Mouse (Mus musculus): ENCODE data around the gene Cpeb4. TPM values are rescaled to one million over a fixed set of nuclear protein-coding genes. Genes with fewer than 3 reads are reported as not detected.
"Not testable (repeated sequence)": the region's sequence is repeated elsewhere in the genome, so short reads cannot be mapped to it uniquely, and the experiment has no call there.

Cpeb4 gene
- polyA plus RNA-seq, 1 experiment from 2014 or later: 16.1 TPM

GRCm38 (mm10) chr11:31965256-31966134 is 93.5 kb downstream of the Cpeb4 start, which contains the start of gene 4930524B15Rik:
4930524B15Rik (plus strand) TSS chr11:31965592.
- H3K27me3 ChIP-seq: no peaks in the 10 kb centered on the region

GRCm38 (mm10) chr11:31974132-31974531 is 102.1 kb downstream of the Cpeb4 start:
- no peak overlapping the region for H3K9ac ChIP-seq
- H3K4me2 ChIP-seq: no peak overlapping the region
- H3K27ac ChIP-seq: no peak overlapping the region
- H3K4me1 ChIP-seq (replicated peaks): no peaks in the 10 kb centered on the region
- no peak overlapping the region for H3K4me3 ChIP-seq
- ATAC-seq (ENCODE audit: low FRiP score): no peak
- H3K27me3 ChIP-seq: no peaks in the 10 kb centered on the region
- no peaks in the 10 kb centered on the region for H3K9me3 ChIP-seq
- H3K36me3 ChIP-seq: no peaks in the 10 kb centered on the region
- 82% methylated on average over 4 of the region's 4 CpGs for WGBS

More at GRCm38 (mm10) chr11:31965256-31966134, 93.5 kb downstream of the Cpeb4 start, which contains the start of gene 4930524B15Rik:
- no peaks in the 10 kb centered on the region for H3K9me3 ChIP-seq
- peak within 1 kb of the TSS; percentile 66 for H3K9ac ChIP-seq
- WGBS: 48% methylated on average over 48 of the region's 49 CpGs
- peak within 1 kb of the TSS; percentile 53 for H3K4me2 ChIP-seq
- H3K36me3 ChIP-seq: no peaks in the 10 kb centered on the region
- peak within 1 kb of the TSS; percentile 31 for H3K4me3 ChIP-seq
- H3K27ac ChIP-seq: no peak within 1 kb of the TSS
- H3K4me1 ChIP-seq (replicated peaks): peaks cover 7% of the 10 kb centered on the region
- ATAC-seq (ENCODE audit: low FRiP score): peak; percentile 69

DNA sequence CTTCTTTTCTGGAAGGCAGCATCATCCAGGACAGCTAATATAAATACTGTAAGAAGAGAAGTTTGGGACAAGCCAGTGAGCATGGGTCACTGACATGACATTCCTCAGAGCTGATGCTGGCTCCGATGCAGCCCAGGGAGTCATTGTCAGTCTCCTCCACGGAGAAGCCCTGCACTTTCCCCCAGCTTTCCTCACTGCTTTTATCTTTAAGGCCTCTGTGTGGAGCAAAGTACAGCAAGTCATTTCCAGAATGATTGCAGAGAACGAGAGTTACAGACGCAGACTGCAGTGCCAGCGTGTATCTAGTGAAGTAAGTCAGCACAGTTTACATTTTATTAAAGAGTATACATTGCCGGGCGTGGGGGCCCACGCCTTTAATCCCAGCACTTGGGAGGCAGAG is 102.8 kb downstream of the Cpeb4 start:
- no peaks in the 10 kb centered on the region for H3K4me1 ChIP-seq (replicated peaks)
- H3K27ac ChIP-seq: no peak overlapping the region
- no peak overlapping the region for H3K4me2 ChIP-seq
- peaks cover 1% of the 10 kb centered on the region; the same call in 1 of the 2 replicates for H3K9me3 ChIP-seq
- 63% methylated on average over 8 of the region's 8 CpGs for WGBS
- H3K4me3 ChIP-seq: no peak overlapping the region
- no peaks in the 10 kb centered on the region for H3K36me3 ChIP-seq
- ATAC-seq (ENCODE audit: low FRiP score): no peak
- H3K9ac ChIP-seq: no peak overlapping the region
- no peaks in the 10 kb centered on the region for H3K27me3 ChIP-seq

GRCm38 (mm10) chr11:31975678-31976077 is 103.7 kb downstream of the Cpeb4 start:
- Histone ChIP-seq H3K4me3 (no peak overlapping the region), H3K36me3 (no peaks in the 10 kb centered on the region), H3K9me3 (peaks cover 7% of the 10 kb centered on the region; the same call in 1 of the 2 replicates), H3K27me3 (no peaks in the 10 kb centered on the region), H3K9ac (no peak overlapping the region), H3K4me1 (replicated peaks) (no peaks in the 10 kb centered on the region), H3K4me2 (no peak overlapping the region), H3K27ac (no peak overlapping the region)
- 89% methylated on average over 5 of the region's 5 CpGs for WGBS
- no peak for ATAC-seq (ENCODE audit: low FRiP score)

- no peak overlapping the region for H3K4me3 ChIP-seq
- H3K27me3 ChIP-seq: no peaks in the 10 kb centered on the region
- H3K4me1 ChIP-seq (replicated peaks): no peaks in the 10 kb centered on the region
- no peak overlapping the region for H3K9ac ChIP-seq
- H3K4me2 ChIP-seq: no peak overlapping the region
- peaks cover 7% of the 10 kb centered on the region; the same call in 1 of the 2 replicates for H3K9me3 ChIP-seq
- ATAC-seq (ENCODE audit: low FRiP score): no peak
- WGBS: 79% methylated on average over 5 of the region's 5 CpGs
- no peaks in the 10 kb centered on the region for H3K36me3 ChIP-seq
- H3K27ac ChIP-seq: no peak overlapping the region
These were observed 104.1 kb downstream of the Cpeb4 start for GRCm38 (mm10) chr11:31976137-31976536.

GRCm38 (mm10) chr11:31980089-31980488 is 108.1 kb downstream of the Cpeb4 start:
- not testable (repeated sequence) for H3K4me1 ChIP-seq (replicated peaks); H3K27ac ChIP-seq; H3K4me2 ChIP-seq; H3K36me3 ChIP-seq; ATAC-seq (ENCODE audit: low FRiP score); H3K9ac ChIP-seq; H3K9me3 ChIP-seq; H3K4me3 ChIP-seq; H3K27me3 ChIP-seq
- 88% methylated on average over 5 of the region's 5 CpGs for WGBS

GRCm38 (mm10) chr11:31981830-31982229 is 109.8 kb downstream of the Cpeb4 start:
- Histone ChIP-seq H3K36me3 (no peaks in the 10 kb centered on the region), H3K4me2 (no peak overlapping the region), H3K4me1 (replicated peaks) (no peaks in the 10 kb centered on the region), H3K27me3 (no peaks in the 10 kb centered on the region), H3K9me3 (peaks cover 7% of the 10 kb centered on the region), H3K9ac (no peak overlapping the region), H3K4me3 (no peak overlapping the region), H3K27ac (no peak overlapping the region)
- WGBS: 90% methylated on average over 7 of the region's 7 CpGs
- ATAC-seq (ENCODE audit: low FRiP score): no peak

DNA sequence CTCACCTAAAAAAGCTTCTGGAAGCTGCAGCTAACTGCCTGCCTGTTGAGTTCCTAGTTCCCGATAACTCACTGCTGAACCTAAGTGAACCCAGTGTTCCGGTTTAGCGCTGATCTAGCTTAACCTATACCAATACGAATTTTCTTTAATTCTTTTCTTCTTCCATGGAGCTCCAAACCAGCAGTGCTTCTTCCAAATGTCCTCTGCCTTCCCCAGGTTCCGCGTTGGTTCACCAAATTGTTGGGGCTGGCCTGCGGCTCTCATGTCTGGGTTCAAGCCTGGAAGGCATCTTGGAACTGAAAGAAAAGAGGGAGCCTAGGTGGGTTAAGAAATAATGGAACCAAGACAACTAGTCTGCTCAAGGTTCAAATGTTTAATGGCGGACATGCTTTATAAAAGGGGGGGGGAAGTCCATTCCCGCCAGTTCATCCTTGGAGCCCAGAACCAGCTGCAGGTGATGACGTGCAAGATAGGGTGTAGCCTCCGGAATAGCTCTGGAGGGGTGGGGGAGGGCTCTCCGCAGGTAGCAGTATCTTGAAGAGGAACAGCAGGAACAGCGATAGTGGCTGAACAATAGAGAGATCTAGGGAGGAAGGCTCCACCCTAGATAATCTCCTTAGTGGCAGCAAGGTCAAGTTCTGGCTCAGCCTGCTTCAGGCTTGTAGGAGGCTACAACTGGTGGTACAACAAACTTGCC is 110.4 kb downstream of the Cpeb4 start:
- H3K4me3 ChIP-seq; H3K4me2 ChIP-seq; H3K36me3 ChIP-seq; H3K27ac ChIP-seq; H3K4me1 ChIP-seq (replicated peaks); H3K9me3 ChIP-seq; ATAC-seq (ENCODE audit: low FRiP score); H3K9ac ChIP-seq; H3K27me3 ChIP-seq: not testable (repeated sequence)
- WGBS: 89% methylated on average over 13 of the region's 13 CpGs

DNA sequence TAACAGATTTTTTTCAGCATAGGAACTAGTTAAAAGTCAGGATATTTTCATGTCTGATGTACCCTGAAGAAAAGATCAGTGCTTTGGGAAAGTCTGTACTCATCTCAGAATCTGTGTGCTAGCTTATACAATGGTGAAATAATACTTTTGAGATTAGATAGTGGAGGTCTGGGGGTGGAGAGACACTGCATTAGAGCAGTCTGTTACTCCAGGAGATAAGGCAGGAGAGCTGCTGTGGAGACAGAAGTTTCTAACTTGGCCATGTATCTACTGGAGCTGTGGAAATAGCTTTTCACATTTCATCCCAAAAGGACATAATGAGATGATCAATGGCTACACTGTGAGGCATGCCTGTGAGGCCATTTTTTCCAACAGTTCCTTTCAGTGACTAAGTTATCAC is 111.2 kb downstream of the Cpeb4 start:
- Histone ChIP-seq H3K27ac (no peak overlapping the region), H3K9ac (no peak overlapping the region), H3K27me3 (no peaks in the 10 kb centered on the region), H3K36me3 (no peaks in the 10 kb centered on the region), H3K4me1 (replicated peaks) (no peaks in the 10 kb centered on the region), H3K4me2 (no peak overlapping the region), H3K4me3 (no peak overlapping the region), H3K9me3 (peaks cover 7% of the 10 kb centered on the region)
- no peak for ATAC-seq (ENCODE audit: low FRiP score)

GRCm38 (mm10) chr11:31984786-31985185 is 112.8 kb downstream of the Cpeb4 start:
- ATAC-seq (ENCODE audit: low FRiP score): no peak
- WGBS: 72% methylated on average over 2 of the region's 2 CpGs
- peaks cover 6% of the 10 kb centered on the region for H3K9me3 ChIP-seq

More at GRCm38 (mm10) chr11:31984786-31985185, 112.8 kb downstream of the Cpeb4 start:
- Histone ChIP-seq H3K27ac (no peak overlapping the region), H3K4me3 (no peak overlapping the region), H3K4me2 (no peak overlapping the region), H3K27me3 (no peaks in the 10 kb centered on the region), H3K4me1 (replicated peaks) (no peaks in the 10 kb centered on the region), H3K9ac (no peak overlapping the region), H3K36me3 (no peaks in the 10 kb centered on the region)

Measured in hindbrain, embryonic 13.5 days (tissue).